Mouse (Mus musculus): Measurements from ENCODE around the gene Dok5.

DNA sequence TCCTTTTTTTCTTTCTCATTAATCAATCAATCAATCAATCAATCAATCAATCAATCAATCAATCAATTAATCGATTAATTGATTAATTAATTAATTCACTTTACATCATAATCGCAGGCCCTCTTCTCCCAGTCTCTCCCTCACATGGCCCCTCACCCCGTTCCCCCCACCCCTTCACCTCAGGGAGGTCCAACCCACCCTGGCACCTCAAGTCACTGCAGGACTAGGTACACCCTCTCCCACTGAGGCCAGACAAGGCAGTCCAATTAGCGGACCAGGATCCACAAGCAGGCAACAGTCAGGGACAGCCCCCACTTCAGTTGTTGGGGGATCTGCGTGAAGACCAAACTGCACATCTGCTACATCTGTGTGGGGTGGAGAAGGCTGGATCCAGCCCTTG lies 146.3 kb downstream of the Dok5 start:
- TF ChIP-seq MAX (IDR thresholded peaks at IDR 0.05; ENCODE audit: low read depth) (no peak), E2F4 (IDR thresholded peaks at IDR 0.05; ENCODE audit: insufficient read depth) (no peak), TCF12 (IDR thresholded peaks at IDR 0.05; ENCODE audit: insufficient read depth, poor library complexity, severe bottlenecking) (no peak), MYOG (IDR thresholded peaks at IDR 0.05; ENCODE audit: control insufficient read depth in 1 of 3, insufficient read depth in 1 of 3, insufficient read length in 2 of 3, low read depth in 2 of 3) (no peak)
